Mouse (Mus musculus) gastrocnemius, adult 8-10 months (tissue): ENCODE results near the gene Slit3. TPM values are rescaled to one million over a fixed set of nuclear protein-coding genes. Genes with fewer than 3 reads are reported as not detected.

Source experiments
- DNase-seq, 2 experiments: peaks; one replicate each; pipeline ENCODE4 v3.0.0; 2022; ENCODE audit warnings: low spot score in 2 of 2
- total RNA-seq, 4 experiments: library from RNA; stranded (reverse); gene quantifications; 2 replicates each; pipeline ENCODE4 v1.2.4; 2022

The Slit3 gene
- total RNA-seq, 4 experiments from 2014 or later = 5.1 to 11.7 (median 6.9) TPM

- no peak for DNase-seq
Observed at GRCm38 (mm10) chr11:35676744-35677143, 555.7 kb downstream of the Slit3 start.

GRCm38 (mm10) chr11:35679976-35680375 is 559.0 kb downstream of the Slit3 start:
- no peak for DNase-seq

GRCm38 (mm10) chr11:35687316-35687715 is 566.3 kb downstream of the Slit3 start:
- no peak for DNase-seq

DNA sequence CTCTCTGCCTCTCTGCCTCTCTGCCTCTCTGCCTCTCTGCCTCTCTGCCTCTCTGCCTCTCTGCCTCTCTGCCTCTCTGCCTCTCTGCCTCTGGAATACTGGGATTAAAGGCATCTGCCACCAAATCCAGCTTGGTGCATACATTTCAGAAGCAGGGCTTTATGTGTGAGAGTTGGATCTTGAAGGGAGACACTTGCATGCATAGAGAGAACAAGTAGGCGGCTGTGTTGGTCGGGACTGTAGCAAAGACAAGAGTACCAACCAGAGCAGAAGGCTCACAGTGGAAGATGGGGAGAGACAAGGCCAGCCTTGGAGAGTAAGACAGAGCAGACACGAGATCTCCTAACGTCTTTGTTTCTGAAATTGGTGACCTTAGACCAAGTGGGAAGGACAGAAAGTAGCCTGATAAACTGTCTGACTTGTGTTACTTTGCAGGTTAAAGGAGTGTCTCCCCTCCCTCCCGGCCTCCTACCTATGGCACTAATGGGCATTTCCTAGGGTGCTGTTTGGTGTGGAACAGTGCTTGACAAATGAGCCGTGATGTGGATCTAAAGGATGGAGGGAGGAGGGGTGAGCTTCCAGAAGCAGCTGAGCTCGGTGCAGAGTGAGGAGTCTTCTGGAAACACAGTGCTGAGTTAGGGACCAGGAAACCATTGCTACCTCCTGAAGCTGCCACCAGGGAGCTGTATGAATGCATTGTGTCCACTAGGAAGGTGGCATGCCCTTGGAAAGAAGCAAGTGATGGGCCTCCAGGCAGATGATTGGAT is 569.7 kb downstream of the Slit3 start:
- no peak for DNase-seq

DNA sequence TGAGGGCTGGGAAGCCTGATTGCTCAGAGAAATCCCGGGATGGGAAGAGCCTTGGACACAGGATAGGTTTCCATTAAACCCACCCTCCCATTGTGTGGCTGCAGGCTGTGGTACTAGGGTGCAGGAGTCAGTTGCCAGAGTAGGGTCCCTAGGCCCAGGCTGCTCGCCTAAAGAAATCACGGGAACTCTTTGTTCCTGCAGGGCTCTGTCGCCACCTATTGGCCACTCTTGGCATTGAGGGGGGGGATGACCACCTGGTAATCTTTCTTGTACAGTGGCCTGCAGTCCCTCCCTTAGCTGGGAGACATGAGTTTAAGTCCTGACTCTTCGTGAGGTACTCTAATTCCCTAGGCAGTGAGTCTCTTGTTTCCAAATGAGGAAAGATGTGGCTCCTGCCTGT is 572.1 kb downstream of the Slit3 start:
- no peak for DNase-seq

DNA sequence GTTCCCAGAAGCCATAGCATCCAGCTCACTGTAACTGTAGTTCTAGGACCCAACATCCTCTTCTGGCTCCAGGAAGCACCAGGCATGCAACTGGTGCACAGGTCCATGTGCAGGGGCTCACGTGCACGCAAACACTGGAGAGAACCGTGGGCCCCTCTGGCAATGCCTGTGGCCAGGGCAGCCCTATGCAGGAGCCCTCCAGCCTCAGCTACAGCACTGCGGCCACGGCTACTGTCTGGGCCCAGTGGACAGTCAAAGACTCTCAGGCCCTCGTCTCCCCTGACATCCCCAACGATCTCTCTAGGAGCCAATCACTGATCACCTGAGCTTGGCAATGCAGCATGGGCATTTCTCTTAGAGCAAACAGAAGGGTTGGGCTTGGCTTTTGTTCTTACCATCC is 572.6 kb downstream of the Slit3 start:
- DNase-seq = no peak

DNA sequence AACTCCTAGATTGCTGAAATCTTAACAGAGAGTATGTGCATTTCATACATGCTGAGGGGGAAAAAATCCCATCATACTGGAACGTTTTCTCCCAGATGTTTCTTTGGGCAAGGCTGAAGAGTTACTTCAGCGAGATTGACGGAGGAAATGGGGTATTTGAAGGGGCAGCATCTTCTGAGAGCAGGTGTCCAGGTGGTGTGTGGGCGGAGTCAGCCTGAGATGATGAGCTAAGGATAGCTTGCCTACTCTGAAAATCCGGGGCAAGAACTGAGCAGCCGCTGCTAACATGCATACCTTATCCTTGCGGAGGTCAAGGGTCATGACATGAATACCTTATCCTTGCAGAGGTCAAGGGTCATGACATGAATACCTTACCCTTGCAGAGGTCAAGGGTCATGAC is 576.5 kb downstream of the Slit3 start:
- no peak for DNase-seq

DNA sequence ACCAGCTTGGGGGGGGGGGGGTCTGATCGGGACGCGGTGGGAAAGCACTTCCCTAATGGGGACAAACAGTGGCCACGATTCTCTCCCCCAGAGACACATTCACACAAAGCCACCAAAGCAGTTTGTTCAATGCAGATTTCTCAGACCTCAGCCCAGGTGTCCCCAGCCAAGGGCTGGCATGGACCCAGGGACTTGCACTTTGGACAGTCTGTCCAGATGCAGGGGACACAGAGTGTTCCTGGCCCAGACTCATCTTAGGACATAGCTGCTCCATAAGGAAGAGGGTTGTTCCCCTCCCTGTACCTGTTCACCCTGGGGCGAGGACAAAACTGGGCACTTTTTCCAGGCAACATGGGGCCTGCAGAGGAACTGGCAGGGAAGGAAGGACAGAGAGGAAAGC is 577.9 kb downstream of the Slit3 start:
- DNase-seq = no peak

DNA sequence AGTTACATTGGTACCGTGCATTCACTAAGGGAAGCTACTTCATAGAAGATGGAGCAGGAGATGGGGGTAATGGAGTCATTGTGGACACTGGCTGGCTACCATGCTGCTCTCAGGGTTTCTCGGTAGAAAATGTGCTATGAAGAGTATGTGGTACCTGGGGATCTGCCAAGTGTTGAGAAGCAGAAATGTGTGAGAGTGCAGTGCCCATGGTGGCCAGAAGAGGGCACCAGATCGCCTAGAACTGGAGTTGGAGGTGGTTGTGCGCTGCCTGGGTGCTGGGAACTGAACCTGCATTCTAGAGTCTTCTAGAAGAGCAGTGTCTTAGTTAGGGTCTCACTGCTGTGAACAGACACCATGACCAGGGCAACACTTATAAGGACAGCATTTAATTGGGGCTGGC is 582.4 kb downstream of the Slit3 start:
- DNase-seq = no peak

DNA sequence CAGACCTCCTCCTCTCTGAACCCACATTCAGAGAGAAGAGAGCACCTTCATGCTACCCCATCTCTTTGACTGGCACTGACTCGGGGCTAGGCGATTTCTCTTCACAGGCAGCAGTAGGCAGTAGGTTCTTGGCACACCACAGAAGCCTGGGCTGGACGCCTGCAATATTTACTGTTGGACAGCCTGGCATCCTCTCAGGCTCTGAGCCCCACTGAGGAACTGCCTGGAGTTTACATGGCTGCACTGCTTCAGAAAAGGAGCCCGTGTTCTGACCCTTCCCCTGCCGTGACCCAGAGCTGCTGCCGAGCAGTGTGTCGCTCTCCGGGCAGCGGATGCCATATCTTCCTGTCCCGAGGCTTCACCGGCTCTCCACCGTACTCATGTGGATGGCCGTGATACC is 583.4 kb downstream of the Slit3 start:
- no peak for DNase-seq

- no peak for DNase-seq
Observed at GRCm38 (mm10) chr11:35704927-35705326, 583.9 kb downstream of the Slit3 start.

- no peak for DNase-seq
Observed at GRCm38 (mm10) chr11:35707431-35707830, 586.4 kb downstream of the Slit3 start.

DNA sequence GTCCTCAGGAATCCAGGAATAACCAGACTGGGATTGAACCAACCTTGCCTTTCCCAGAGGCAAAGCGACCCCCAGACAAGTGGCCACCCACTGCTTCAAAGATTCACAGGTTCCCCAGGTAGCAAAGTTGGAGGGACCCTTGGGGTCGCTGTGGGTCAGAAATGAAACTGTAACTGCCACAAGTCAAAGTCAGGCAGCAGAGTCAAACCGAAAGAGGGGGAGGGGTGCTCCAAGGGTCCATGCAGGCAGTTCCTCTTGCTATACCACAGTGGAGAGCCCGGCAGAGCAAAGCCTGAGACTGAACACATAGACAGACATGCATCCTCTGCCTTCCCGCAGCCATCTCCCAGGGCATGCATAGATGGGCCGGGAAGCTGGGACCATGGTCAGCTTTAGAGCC is 590.3 kb downstream of the Slit3 start:
- no peak for DNase-seq

DNA sequence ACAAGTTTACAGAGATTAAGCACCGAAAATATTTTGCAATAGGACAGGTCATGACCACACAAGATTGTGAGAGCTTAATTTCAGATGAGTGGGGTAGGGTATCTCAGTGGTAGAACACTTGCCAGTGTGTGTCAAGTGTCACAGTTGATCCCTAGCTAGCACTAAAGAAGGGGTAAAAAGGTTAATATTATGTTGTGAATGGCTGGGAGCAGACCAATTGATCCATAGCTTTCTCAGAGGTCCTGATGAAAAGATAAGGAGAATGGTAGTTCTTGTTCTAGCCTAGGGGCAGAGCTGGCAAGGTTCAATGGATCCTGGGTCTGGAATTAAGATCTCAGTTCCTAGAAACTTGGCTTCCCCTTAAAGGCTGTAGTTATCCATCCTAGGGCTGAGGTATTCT is 597.9 kb downstream of the Slit3 start:
- DNase-seq = no peak

GRCm38 (mm10) chr11:35723876-35724275 is 602.9 kb downstream of the Slit3 start:
- DNase-seq = no peak

GRCm38 (mm10) chr11:35726341-35726846 is 605.4 kb downstream of the Slit3 start:
- no peak for DNase-seq

DNA sequence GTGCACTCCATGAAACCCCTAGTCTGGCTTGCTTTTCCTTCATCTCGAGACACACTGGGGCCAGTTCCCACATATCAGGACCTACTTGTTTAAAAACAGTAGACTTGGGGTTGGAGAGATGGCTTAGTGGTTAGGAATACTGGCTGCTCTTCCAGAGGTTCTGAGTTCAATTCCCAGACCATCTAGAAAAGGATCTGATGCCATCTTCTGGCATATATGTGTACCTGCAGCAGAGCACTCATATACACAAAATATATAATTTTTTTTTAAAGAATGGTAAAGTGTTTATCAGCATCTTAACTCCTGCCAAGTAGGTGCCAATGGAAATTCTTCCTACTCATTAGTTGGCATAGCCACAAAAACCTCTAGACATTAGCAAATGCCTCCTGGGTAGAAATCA is 607.2 kb downstream of the Slit3 start:
- no peak for DNase-seq

- DNase-seq = no peak
Observed at GRCm38 (mm10) chr11:35729186-35729585, 608.2 kb downstream of the Slit3 start.

- DNase-seq = no peak
Observed at GRCm38 (mm10) chr11:35732366-35732765, 611.3 kb downstream of the Slit3 start.

- DNase-seq = no peak
Observed at GRCm38 (mm10) chr11:35736817-35737216, 615.8 kb downstream of the Slit3 start.

GRCm38 (mm10) chr11:35737262-35737661 is 616.2 kb downstream of the Slit3 start:
- DNase-seq = no peak

DNA sequence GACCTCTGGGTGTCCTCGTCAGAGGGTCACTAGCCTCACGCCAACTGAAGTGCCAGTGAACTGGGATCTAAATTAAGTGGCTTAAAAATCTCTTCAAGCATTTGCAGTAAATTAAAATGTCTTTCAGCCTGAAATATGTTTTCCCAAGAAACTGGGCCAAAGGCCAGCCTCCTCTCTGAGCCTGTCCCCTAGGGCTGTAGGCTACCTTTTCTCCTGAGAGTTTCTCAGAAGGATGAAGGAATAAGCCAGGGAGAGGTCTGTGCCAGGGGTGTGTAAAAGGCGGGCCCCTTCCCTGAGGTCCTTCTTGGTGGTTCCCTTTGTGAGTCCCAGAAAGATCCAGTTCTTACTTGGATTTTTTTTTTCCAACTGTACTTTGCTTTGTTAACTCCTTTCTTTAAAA is 617.1 kb downstream of the Slit3 start:
- DNase-seq = no peak

DNA sequence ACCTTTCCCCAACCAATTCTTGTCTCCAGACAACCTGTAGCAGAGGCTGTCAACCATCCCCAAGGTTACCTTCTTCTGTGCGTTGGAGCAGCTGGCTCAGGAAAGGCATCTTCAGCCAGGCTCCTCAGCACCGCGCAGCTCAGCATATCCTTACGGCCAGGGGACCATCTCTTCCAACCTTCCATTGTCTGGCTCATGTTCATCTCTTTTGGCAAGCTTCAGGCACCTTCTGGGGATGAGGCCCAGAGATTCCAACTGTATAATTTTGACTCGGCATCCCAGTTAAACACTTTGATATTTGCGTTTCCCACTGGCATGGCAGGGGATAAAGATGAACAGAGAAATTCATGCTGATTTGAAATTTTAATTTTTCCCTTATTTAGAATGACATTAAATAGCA is 622.6 kb downstream of the Slit3 start:
- DNase-seq = no peak

GRCm38 (mm10) chr11:35744571-35744970 is 623.5 kb downstream of the Slit3 start:
- DNase-seq = no peak
